Mouse (Mus musculus): Measurements from ENCODE around the gene Ly6g6d. TPM values are rescaled to one million over a fixed set of nuclear protein-coding genes. Genes with fewer than 3 reads are reported as not detected.
A peak's percentile ranks its signal among the peaks of the same experiment; 100 is the strongest.

The Ly6g6d gene
- polyA plus RNA-seq, 1 experiment from 2014 or later = 2.7 TPM

- Histone ChIP-seq H3K4me3 (ENCODE audit: low read depth, low read length) (no peak overlapping the region), H3K27ac (ENCODE audit: low read depth) (no peak overlapping the region), H3K36me3 (ENCODE audit: insufficient read depth) (peaks cover 88% of the 10 kb centered on the region), H3K9ac (no peak overlapping the region), H3K4me1 (ENCODE audit: insufficient read depth) (no peaks in the 10 kb centered on the region), H3K9me3 (ENCODE audit: low read depth, low read length) (no peaks in the 10 kb centered on the region), H3K27me3 (ENCODE audit: insufficient read depth, low read length) (no peaks in the 10 kb centered on the region), H3K4me2 (no peak overlapping the region)
- ATAC-seq (ENCODE audit: insufficient read depth) (no peak), DNase-seq (no peak)
- WGBS = 63% methylated on average over 10 of the region's 10 CpGs
- TF ChIP-seq CTCF (IDR thresholded peaks at IDR 0.05; ENCODE audit: low read depth) = no peak
Observed at GRCm38 (mm10) chr17:35100196-35100765, 22.4 kb upstream of the Ly6g6d start.

GRCm38 (mm10) chr17:35097164-35097655 lies 19.3 kb upstream of the Ly6g6d start:
- H3K27ac ChIP-seq (ENCODE audit: low read depth) = no peak overlapping the region
- no peak overlapping the region for H3K9ac ChIP-seq
- no peak for DNase-seq
- TF ChIP-seq CTCF (IDR thresholded peaks at IDR 0.05; ENCODE audit: low read depth) = no peak
- no peak overlapping the region for H3K4me2 ChIP-seq
- H3K4me3 ChIP-seq (ENCODE audit: low read depth, low read length) = no peak overlapping the region
- ATAC-seq (ENCODE audit: insufficient read depth) = no peak
- H3K27me3 ChIP-seq (ENCODE audit: insufficient read depth, low read length) = no peaks in the 10 kb centered on the region
- 81% methylated on average over 12 of the region's 12 CpGs for WGBS
- H3K36me3 ChIP-seq (ENCODE audit: insufficient read depth) = peaks cover 96% of the 10 kb centered on the region
- no peaks in the 10 kb centered on the region for H3K9me3 ChIP-seq (ENCODE audit: low read depth, low read length)
- no peaks in the 10 kb centered on the region for H3K4me1 ChIP-seq (ENCODE audit: insufficient read depth)

GRCm38 (mm10) chr17:35096597-35096996 lies 18.7 kb upstream of the Ly6g6d start:
- Histone ChIP-seq H3K27ac (ENCODE audit: low read depth) (no peak overlapping the region), H3K9me3 (ENCODE audit: low read depth, low read length) (no peaks in the 10 kb centered on the region), H3K4me2 (no peak overlapping the region), H3K36me3 (ENCODE audit: insufficient read depth) (peaks cover 94% of the 10 kb centered on the region), H3K9ac (no peak overlapping the region), H3K27me3 (ENCODE audit: insufficient read depth, low read length) (no peaks in the 10 kb centered on the region), H3K4me3 (ENCODE audit: low read depth, low read length) (no peak overlapping the region), H3K4me1 (ENCODE audit: insufficient read depth) (no peaks in the 10 kb centered on the region)
- ATAC-seq (ENCODE audit: insufficient read depth) (no peak), DNase-seq (no peak)
- no peak for TF ChIP-seq CTCF (IDR thresholded peaks at IDR 0.05; ENCODE audit: low read depth)
- 85% methylated on average over 12 of the region's 12 CpGs for WGBS

- WGBS = 86% methylated on average over 15 of the region's 15 CpGs
- ATAC-seq (ENCODE audit: insufficient read depth) (no peak), DNase-seq (no peak)
- H3K4me3 ChIP-seq (ENCODE audit: low read depth, low read length) = no peak overlapping the region
- peaks cover 78% of the 10 kb centered on the region for H3K36me3 ChIP-seq (ENCODE audit: insufficient read depth)
- H3K27me3 ChIP-seq (ENCODE audit: insufficient read depth, low read length) = no peaks in the 10 kb centered on the region
- no peak overlapping the region for H3K4me2 ChIP-seq
- H3K4me1 ChIP-seq (ENCODE audit: insufficient read depth) = peaks cover 7% of the 10 kb centered on the region
- no peak overlapping the region for H3K27ac ChIP-seq (ENCODE audit: low read depth)
- no peaks in the 10 kb centered on the region for H3K9me3 ChIP-seq (ENCODE audit: low read depth, low read length)
- H3K9ac ChIP-seq = no peak overlapping the region
- TF ChIP-seq CTCF (IDR thresholded peaks at IDR 0.05; ENCODE audit: low read depth) = no peak
Observed at GRCm38 (mm10) chr17:35094475-35095365, 16.9 kb upstream of the Ly6g6d start.

GRCm38 (mm10) chr17:35092403-35093198 lies 14.7 kb upstream of the Ly6g6d start:
- peaks cover 7% of the 10 kb centered on the region for H3K4me1 ChIP-seq (ENCODE audit: insufficient read depth)
- WGBS = 84% methylated on average over 14 of the region's 14 CpGs
- no peak overlapping the region for H3K27ac ChIP-seq (ENCODE audit: low read depth)
- no peaks in the 10 kb centered on the region for H3K9me3 ChIP-seq (ENCODE audit: low read depth, low read length)
- no peak for TF ChIP-seq CTCF (IDR thresholded peaks at IDR 0.05; ENCODE audit: low read depth)
- H3K4me3 ChIP-seq (ENCODE audit: low read depth, low read length) = no peak overlapping the region
- H3K36me3 ChIP-seq (ENCODE audit: insufficient read depth) = peaks cover 57% of the 10 kb centered on the region
- no peak overlapping the region for H3K9ac ChIP-seq
- H3K27me3 ChIP-seq (ENCODE audit: insufficient read depth, low read length) = no peaks in the 10 kb centered on the region
- DNase-seq (no peak), ATAC-seq (ENCODE audit: insufficient read depth) (no peak)
- no peak overlapping the region for H3K4me2 ChIP-seq

DNA sequence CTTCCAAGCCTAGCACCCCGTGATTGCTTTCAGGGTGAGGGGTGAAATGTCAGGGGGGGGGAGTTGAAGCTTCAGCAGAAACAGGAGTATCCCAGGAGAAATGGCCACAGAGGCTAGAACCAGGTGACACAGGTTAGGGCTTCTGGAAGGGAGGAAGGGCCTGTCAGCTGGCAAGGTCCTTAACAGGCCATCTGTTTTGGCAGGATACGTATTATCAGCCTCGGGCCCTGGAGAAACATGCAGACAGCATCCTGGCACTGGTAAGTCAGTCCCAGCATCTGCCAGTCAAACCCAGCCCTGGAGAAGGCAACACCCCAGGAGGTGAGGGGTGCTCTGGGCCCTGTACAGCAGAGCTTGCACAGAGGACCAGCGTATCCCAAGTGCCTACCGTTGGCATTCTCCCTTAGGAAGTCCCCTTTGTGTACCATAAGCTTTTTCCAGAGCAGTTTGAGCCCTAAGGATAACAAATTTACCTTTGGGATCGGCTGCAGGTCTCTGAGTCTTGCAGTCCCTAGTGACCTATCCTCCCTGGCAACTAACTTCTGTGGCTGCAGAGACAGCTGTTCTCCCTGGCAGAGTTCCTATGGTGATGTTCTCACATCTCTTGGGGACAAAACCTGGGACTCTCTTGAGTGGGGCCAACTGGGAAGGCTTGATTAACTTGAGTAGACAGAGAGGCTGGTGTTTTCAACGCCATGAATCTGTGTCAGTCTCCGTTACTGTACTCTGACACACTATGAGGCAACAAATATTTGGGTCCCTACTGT lies 12.5 kb upstream of the Ly6g6d start:
- Histone ChIP-seq H3K36me3 (ENCODE audit: insufficient read depth) (peaks cover 34% of the 10 kb centered on the region), H3K4me3 (ENCODE audit: low read depth, low read length) (peak overlapping the region; percentile 63), H3K9ac (peak overlapping the region; percentile 84), H3K9me3 (ENCODE audit: low read depth, low read length) (no peaks in the 10 kb centered on the region), H3K4me2 (peak overlapping the region; percentile 63), H3K4me1 (ENCODE audit: insufficient read depth) (peaks cover 7% of the 10 kb centered on the region), H3K27ac (ENCODE audit: low read depth) (0 out of 2 replicates have a peak overlapping the region, but pooled peaks have one; percentile 2), H3K27me3 (ENCODE audit: insufficient read depth, low read length) (no peaks in the 10 kb centered on the region)
- TF ChIP-seq CTCF (IDR thresholded peaks at IDR 0.05; ENCODE audit: low read depth) = no peak
- no peak for ATAC-seq (ENCODE audit: insufficient read depth)
- no peak for DNase-seq
- WGBS = 59% methylated on average over 8 of the region's 8 CpGs

Data from lung, embryonic 14.5 days (tissue).